Mouse (Mus musculus): Measurements from ENCODE around the gene Sertad1.
A peak's percentile ranks its signal among the peaks of the same experiment; 100 is the strongest.
"Not testable (repeated sequence)": the region's sequence is repeated elsewhere in the genome, so short reads cannot be mapped to it uniquely, and the experiment has no call there.

Gene Sertad1

DNA sequence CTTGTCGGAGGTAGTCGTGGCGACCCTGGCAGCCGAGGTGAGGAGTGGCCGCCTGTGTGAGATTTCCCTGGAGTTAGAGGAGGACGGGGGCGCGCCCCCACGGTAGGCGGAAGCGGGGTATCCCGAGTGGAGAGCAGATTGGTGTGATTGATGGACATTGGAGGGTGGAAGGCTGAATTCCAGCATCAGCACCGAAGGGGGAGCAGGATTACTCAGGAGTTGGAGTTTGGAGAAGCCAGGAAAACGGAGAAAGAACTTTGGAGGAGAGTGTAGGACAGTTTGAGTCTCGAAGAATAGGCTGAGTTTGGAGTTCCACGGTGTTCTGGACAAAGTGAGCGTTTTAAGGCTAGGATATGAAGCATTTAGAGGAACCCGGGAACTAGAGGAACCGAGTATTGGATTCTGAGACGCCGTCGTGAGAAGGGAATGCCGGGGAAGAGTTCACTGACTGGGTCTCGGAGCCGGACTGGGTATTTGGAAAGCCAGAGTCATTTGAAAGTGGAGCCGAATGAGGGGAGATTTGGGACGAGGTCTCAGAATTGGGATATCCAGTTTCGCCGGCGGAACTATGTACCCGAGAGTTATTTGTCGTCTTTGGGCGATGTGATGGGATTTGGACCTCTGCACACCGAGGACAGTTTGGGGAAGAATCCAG is 12.7 kb upstream of the Sertad1 start:
- no peak for DNase-seq

DNA sequence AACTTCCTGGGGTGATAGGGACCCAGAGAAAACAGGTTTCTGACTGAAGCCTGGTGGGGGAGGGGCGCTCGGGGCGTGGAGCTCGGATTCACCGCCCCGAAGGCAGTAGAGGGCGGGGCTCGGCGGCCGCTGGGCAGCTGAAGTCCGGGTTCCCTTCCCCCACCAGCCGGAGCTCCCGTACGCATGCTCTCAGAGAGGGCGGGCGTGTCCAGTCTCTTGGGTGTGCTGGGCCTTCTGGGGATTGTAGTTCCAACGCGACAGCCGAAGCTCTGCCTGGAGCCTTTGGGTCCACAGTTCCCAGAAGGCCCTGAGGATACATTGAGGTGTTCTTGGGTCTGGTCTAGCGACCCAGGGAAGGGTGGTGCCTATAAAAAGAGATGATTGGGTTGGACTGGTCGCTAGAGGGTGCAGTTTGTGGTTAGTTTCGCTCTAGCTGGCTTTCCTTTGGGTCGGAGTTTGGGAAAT is 12.2 kb upstream of the Sertad1 start:
- DNase-seq, result peak; percentile 96

DNA sequence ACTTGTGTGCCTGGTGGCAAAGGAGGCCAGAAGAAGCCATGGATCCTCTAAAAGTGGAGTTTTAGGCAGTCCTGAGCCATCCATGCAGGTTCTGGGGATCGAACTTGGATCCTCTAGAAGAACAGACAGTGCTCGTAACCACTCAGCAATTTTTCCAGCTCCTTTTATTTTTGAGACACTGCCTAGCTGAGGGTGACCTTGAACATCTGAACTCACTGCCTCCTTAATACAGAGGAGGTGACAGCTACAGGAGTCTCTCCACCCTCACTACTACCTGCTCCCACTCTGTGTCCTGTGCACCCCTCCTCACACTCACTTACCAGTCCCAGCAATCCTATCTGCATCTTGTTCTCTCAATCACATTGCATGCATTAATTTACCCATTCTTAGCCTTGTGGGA is 11.1 kb upstream of the Sertad1 start:
- no peak for DNase-seq

DNA sequence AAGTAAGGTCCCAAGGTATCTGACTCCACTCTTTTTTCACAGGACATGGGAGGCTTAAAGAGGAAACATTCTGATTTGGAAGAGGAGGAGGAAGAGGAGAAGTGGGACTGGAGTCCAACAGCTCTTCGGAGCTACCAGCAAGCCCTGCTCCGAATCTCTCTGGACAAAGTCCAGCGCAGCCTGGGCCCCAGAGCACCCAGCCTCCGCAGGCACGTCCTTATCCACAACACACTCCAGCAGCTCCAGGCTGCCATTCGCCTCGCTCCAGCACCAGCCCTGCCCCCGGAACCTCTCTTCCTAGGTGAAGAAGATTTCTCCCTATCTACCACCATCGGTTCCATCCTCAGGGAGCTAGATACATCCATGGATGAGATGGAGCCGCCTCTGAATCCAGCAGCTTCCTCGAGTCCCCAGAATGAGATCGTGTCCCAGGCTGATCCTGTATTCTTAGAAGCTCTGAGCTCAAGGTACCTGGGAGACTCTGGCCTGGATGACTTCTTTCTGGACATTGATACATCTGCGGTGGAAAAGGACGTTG is 10.5 kb upstream of the Sertad1 start:
- DNase-seq, result no peak

DNA sequence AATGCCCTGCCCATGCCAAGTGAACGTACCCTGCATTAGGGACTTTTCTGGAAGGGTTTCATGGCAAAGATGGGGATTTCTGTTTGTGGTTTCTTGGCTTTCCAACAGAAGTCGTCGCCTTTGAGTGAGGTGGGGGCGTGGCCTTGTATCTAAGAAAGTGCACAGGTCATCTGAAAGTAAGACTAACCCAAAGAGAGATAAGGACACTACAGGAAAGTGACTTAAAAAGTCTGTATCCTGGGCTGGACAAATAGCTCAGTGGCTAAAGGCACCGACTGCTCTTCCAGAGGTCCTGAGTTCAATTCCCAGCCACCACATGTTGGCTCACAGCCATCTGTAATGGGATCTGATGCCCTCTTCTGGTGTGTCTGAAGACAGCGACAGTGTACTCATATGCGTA is 8.1 kb upstream of the Sertad1 start:
- no peak for DNase-seq

DNA sequence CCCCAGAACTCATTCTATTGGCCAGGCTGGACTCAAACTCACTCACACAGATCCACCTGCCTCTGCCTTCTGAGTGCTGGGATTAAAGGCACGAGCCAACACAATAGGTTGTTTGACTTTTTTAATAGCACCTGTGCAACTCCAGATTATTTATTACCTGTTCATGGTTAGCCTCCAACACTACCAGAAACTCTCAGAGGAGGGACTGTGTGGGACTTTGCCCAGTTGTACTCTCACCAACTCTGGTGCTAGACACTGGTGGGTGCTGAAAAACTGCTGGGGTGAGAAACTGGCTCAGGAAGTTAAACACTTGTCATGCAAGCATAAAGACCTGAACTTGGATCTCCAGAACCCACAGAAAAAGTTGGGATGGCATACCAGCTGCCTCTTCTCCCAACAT is 7.0 kb upstream of the Sertad1 start:
- no peak for DNase-seq

DNA sequence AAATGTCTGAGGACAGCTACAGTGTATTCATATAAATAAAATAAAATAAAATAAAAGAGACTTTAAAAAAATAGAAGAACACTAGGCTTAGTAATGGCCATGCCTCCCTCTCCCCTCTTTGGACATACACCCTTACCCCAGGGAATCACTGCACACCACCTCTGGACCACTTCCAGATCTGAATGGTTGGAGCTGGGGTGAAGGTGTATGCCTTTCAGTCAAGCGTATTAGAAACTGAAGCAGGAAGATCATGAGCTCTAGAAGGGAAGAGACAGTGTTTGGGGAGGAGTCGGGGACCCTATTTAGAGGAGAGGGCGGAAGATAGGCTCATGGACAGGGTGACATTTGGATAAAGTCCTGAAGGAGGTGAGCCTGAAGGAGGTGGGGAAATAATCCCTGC is 6.2 kb upstream of the Sertad1 start:
- no peak for DNase-seq

DNA sequence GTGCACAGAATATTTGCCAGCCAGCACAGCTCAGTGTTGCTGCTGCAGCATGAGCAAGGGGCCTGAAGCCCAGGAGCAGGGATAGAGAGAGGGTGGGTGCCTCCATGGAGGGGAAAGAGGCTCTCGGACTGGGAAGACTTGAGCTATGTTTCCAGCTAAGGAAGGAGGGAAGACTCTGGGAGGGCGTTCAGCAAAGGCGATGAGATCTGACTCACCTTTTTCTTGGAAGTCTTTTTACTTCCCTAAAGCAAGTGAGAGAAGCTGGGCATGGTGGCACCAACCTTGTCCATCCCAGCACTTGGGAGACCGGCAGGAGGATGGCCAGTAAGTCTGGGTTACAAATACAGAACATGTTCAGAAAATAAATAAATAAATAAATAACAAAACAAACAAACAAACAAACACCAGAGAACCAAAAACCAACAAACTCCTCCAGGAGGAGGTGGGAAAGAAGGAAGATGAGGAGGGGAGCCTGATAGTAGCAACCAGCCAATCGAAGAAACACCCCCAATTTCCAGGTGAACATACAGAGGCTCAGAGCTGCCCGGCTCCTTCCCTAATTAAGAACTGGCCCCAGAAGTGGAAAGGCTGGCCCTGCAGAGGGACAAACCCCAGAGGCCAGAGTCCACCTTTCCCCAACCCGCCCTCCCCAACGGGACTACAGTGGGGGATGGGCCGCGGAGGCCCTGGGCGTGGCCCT is 5.6 kb upstream of the Sertad1 start:
- no peak for DNase-seq

DNA sequence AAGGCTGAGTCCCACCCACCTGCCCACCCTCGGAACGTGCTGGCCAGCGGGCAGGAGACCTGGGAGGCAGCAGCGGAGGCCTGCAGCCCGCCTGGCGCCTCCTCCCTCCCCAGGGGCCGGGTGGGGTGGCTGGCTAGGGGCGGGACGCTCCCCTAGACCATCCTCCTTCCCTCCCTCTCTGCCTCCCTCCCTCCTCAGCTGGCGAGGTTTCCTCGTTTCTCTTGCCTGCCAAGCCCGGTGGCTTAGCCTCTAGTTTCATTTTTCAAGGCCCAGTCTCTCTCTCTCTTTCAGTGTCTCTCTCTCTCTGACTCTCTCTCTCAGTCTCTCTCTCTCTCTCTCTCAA is 5.1 kb upstream of the Sertad1 start:
- DNase-seq, result peak; percentile 74

DNA sequence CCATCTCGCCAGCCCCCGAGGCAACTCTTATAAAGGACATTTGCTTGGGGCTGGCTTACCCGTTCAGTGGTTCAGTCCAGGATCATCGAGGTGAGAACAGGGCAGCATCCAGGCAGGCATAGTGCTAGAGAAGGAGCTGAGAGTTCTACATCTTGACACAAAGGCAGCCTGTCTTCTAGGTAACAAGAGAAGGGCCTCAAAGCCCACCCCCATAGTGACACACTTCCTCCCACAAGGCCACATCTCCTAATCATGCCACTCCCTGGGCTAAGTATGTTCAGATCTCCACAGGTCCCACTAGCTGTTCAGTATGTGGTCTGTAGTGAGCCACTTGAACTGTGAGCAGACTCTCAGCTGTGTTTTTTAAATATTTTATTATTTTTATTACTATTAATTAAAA is 2.9 kb upstream of the Sertad1 start:
- no peak for DNase-seq

DNA sequence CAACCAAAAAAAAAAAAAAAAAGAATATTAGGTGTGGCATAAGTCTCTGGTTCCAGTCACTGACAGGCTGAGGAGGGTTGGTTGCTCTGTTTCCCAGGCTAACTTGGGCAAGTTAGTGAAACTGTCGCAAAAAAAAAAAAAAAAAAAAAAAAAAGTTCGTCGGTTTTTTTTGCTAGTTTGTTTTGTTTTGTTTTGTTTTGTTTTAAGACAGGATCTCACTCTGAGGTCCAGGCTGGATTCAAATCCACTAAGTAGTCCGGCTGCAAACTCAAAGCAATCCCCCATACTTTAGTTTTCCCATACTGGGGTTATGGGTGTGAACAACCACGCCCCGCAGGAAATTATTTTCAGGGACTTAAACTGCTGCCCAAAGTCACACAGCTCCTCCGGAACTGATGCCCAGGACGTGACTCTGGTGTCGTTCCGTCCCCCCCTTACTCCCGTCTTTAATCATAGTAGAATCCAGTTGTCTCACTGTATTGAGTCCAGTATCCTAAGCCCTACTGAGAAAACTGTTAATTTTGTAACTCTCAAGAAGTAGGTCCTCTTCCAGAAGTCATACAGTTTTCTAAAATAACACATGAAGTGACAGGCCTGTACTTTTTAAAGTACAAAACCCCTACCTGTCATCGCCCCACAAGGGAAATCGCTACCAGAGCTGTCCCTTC is 474 bp upstream of the Sertad1 start:
- peak; percentile 40 for DNase-seq

DNA sequence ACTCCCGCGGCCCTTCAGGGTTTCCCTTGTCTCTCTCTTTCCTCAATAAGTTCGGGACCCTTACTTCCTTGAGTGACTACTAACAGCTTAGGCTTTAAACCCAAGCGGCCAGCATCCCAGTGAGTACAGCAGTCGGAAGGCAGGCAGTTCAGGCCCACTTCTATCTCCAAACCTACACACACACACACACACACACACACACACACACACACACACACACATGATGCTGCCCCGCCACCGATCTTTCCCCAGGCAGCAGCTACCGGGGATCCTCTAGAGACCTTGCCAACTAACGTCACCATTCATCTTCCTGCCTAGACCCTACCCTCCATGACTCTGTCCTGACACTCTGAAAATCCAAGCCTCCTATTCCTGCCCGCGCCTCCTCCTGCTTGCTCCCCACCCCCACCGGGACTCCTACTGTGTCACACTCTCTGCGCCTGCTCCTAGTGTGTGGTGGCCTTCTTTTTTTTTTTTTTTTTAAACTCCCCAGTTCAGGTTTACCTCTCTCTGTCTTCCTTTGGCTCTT is 1.1 kb downstream of the Sertad1 start:
- DNase-seq, result peak; percentile 62

DNA sequence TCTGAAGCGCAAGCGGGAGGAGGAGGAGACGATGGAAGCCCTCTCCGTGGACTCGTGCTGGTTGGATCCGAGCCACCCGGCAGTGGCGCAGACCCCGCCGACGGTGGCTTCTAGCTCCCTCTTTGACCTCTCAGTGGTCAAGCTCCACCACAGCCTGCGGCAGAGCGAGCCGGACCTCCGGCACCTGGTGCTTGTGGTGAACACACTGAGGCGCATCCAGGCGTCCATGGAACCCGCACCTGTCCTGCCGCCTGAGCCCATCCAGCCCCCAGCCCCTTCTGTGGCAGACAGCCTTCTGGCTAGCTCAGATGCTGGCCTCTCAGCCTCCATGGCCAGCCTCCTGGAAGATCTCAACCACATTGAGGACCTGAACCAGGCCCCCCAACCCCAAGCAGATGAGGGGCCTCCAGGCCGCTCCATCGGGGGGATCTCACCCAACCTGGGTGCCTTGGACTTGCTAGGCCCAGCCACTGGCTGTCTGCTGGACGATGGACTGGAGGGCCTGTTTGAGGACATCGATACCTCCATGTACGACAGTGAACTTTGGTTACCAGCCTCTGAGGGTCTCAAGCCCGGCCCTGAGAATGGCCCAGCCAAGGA is 2.7 kb downstream of the Sertad1 start:
- peak; percentile 49 for DNase-seq

DNA sequence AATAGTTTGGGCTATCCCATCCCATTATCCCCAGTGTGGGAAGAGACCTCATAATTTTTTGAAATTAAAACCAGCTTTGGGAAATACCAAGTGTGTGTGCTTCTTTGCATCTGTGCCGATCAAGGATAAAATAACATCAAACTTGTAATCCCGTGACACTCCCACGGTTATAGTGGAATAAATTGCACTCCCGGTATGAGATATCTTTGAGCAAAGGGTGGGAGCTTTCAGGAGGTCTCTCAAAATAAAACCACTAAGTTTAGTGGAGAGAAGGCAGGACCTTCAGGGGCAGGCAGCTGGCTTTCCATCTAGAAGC is 3.5 kb downstream of the Sertad1 start:
- DNase-seq, result no peak

DNA sequence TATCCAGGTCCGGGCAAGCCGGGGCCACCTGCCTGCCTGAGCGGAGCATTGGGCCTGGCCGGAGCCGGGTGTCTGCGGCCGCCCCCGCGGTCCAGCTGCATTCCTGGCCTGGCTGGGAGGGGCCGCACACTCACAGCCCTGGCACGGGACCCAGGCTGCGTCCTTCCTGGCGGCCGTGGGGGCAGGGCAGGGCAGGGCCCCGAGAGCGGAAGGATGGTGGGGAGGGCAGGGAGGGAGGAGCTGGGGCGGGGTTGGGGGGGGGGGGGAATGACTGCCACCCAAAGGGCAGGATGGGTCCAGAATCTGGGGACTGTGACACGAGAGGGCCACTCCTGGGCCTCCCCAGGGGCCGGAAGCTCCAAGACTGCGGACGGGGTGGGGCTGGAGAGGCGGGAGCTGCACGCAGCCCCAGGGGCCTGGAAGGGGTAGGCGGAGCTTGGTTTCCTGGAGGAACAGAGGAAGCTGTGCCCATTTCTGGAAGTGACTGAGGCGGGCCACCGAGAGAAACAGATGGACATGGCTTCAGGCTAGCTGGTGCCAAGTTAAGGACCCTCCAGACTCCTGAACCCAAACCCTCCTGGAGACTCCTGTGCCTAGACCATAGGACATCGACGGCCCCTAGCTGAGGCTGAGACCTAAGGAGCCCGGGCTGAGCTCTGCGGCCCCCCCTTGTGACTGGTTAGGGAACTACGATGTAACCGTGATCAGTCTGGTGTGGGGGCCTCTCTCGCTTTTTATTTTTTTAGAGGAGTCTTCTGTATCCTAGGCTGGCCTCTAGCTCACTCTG is 4.0 kb downstream of the Sertad1 start:
- peak; percentile 89 for DNase-seq

DNA sequence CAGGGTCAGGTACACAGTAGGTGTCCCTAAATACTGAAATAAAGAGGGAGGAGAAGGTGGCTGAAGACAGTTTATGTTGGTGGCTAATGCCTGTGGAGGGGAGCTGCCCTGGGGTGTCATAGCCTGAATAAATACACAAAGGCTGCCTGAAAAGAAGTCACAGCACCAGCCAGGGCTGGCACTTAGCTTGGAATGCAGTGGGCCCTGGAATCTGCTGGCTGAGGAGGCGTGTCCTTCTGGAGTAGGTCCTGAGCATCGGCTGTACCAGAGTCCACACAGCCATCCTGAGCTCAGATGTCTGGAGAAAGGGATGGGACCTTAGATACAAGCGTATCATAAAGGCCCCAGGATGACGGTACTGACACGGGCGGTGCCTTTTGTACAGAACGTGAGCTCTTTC is 5.1 kb downstream of the Sertad1 start:
- DNase-seq, result no peak

DNA sequence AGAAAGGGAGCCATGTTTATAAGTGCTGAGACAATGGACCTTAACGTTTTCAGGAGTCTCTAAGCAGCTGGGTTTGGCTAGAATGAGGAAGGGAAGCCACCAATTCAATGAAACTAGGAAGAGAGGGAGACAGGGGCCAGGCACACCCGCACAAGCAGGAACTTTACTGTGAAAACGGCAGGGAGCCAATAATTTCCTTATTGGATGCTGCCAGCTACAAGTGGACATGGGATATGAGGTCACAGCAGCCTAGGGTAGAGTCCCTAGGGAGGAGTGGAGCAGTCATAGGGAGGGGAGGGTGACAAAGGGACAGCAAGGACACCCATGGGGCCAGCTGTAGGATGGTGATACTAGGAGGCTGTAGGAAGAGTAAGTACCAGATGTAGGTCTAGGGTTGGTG is 6.3 kb downstream of the Sertad1 start:
- DNase-seq, result no peak

DNA sequence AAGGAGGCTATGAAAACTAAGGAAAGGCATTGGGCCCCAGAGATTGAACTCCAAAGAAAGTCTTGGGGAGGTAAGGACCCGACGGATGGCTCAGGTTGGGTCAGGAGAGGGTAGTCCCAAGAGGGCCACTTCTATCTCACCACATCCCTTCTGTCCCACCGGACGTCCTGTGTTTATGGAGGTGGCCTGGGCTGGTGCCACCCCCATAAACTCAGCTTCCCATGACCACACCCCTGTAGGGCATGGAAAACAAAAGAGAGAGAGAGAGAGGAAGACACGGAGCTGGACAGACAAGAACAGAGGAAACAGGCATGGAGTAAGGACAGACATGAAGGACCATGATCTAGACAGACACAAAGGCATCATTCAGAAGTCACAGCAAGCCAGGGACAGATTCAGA is 6.7 kb downstream of the Sertad1 start:
- DNase-seq, result no peak

DNA sequence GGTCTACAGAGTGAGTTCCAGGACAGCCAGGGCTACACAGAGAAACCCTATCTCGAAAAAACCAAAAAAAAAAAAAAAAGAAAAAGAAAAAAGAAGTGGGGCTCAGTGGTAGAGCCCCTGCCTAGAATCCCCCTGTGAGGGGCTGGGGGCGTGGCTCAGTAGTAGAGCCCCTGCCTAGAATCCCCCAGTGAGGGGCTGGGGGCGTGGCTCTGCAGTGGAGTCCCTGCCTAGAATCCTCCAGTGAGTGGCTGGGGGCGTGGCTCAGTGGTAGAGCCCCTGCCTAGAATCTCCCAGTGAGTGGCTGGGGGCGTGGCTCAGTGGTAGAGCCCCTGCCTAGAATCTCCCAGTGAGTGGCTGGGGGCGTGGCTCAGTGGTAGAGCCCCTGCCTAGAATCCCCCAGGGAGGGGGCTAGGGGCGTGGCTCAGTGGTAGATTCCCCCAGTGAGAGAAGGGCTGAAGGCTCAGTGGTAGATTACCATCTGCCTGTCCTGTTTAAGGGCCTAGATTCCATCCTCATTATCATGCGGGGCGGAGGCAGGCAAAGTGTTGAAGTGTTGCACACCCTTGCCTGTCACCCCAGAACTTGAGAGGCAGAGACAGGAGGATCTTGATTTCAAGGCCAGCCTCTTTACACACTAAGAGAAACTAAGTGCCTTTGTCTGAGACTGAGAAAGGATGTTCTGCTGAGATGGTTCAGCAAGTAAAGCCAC is 8.1 kb downstream of the Sertad1 start:
- DNase-seq, result not testable (repeated sequence)

DNA sequence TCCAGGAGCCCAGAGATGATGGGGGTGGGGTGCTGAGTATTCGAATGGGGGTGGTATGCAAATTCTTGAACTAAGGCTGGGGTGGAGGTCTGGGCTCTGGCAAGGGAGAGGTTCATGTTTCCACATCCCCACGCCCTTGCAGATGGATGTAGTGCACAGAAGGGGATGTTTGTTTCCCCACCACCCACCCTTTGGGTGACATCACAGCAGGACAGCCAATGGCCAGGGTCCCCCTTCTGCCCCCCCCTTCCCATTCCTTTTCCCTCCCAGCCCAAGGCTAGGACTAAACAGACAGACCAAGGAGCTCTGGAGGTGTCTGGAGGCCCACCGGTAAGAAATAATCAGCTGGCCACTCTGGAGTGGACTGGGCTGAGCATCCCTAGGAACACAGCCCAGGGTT is 12.3 kb downstream of the Sertad1 start, which contains the start of gene Prx:
Prx (plus strand) TSS at position 289 of the 400 bp plus-strand sequence.
- no peak for DNase-seq

DNA sequence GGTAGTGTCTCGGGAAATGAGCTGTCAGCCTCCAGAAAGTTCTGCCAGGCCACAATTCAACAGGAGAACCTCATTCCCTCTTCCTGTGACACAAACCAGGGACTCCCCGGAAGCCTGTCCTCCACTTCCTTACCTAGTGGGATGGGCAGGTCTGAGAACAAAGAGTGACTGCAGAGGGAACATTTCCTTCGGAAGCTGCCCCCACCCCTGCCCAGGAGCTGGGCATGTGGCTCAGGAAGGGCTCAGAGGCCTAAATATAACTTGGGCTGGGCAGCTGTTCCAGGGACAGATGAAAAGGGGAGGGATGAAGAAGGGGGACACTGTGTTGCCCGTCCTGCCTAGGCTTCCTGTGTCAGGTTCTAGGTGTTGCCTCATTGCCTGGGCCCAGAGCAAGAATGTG is 14.9 kb downstream of the Sertad1 start:
- DNase-seq, result no peak

DNA sequence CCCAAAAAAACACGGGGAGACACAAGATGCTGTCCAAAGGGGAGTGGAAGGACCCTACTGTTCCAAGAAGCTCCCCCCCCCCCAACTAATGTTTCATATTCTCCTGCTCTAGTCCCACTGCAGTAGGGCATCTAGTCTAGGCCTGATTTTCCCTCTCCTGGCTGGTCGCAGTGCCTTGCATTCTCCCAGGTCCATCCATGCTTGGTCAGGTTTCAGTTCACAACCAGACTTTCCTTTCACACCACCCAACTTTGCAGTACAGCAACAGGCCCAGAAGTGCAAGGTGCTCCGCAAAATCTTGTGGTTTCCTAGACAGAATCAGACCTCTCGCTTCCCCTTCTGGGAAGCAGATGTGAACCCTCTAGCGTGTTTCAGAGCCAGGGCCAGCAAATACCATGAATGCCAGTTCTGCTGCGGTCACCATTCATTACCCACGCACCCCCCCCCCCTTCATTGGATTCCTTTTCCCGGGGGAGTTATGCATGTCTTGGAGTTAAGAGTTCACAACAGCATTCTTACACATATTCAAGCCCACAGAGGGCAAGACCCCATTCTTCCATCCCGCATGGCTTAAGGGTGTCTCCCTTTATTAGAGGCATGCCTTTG is 20.2 kb downstream of the Sertad1 start:
- no peak for DNase-seq

Data from cerebellum, adult 11 months (tissue).